Mouse (Mus musculus) lung, embryonic 16.5 days (tissue): ENCODE data around the gene P2ry12. TPM values are rescaled to one million over a fixed set of nuclear protein-coding genes. Genes with fewer than 3 reads are reported as not detected.

Source experiments
- ATAC-seq: fragments of 200-750 bp; cut with Nextera tagmentation; 2 replicates; pipeline ENCODE4 v1.8.0; 2017; ENCODE audit warnings: low read depth, mild to moderate bottlenecking, moderate library complexity
- H3K27ac ChIP-seq: fragments of 300-500 bp; sonication (generic); 2 replicates; pipeline ENCODE4 v1.5.1; 2014; ENCODE audit warnings: mild to moderate bottlenecking, control low read depth, low read length
- H3K27me3 ChIP-seq: fragments of 300-500 bp; sonication (generic); 2 replicates; pipeline ENCODE4 v1.6.1; 2014; ENCODE audit warnings: low read depth, low read length, mixed read lengths; ENCODE audit not compliant: control insufficient read depth, insufficient read depth
- H3K36me3 ChIP-seq: fragments of 300-500 bp; sonication (generic); 2 replicates; pipeline ENCODE4 v1.6.1; 2014; ENCODE audit warnings: low read length; ENCODE audit not compliant: control insufficient read depth, insufficient read depth
- H3K4me1 ChIP-seq: fragments of 300-500 bp; sonication (generic); replicated peaks from 2 replicates; pipeline ENCODE4 v1.6.1; 2014; ENCODE audit warnings: low read length, mixed read lengths; ENCODE audit not compliant: control insufficient read depth, insufficient read depth
- H3K4me2 ChIP-seq: fragments of 300-500 bp; sonication (generic); 2 replicates; pipeline ENCODE4 v1.6.1; 2014; ENCODE audit warnings: low read depth, low read length, control low read depth
- H3K4me3 ChIP-seq: fragments of 300-500 bp; sonication (generic); 2 replicates; pipeline ENCODE4 v1.5.1; 2014; ENCODE audit warnings: mild to moderate bottlenecking, low read length, control low read depth
- H3K9ac ChIP-seq: fragments of 300-500 bp; sonication (generic); 2 replicates; pipeline ENCODE4 v1.6.1; 2014; ENCODE audit warnings: low read length, control low read depth
- H3K9me3 ChIP-seq: fragments of 300-500 bp; sonication (generic); 2 replicates; pipeline ENCODE4 v1.6.1; 2016; ENCODE audit warnings: low read length; ENCODE audit not compliant: control insufficient read depth
- WGBS: fragments of 180-500 bp; shearing (Covaris S2); extraction: QIAGEN DNeasy Blood & Tissue Kit; methylation state at CpG from one replicate; pipeline ENCODE4 v1.1.7; 2014; 5-methylcytosine and 5-hydroxymethylcytosine counted together
- polyA plus RNA-seq: library from polyadenylated mRNA; unstranded; fragments of >200 nt; fragmentation: Nextera tagmentation; extraction: Ambion mirVana; gene quantifications from 2 replicates; pipeline ENCODE4 v1.2.1, GENCODE M21; 2015

Gene P2ry12
- polyA plus RNA-seq, 1 experiment from 2014 or later = 2.1 TPM

- H3K9ac ChIP-seq = no peak overlapping the region
- no peaks in the 10 kb centered on the region for H3K36me3 ChIP-seq
- H3K4me1 ChIP-seq = no peaks in the 10 kb centered on the region
- H3K4me2 ChIP-seq = no peak overlapping the region
- H3K27ac ChIP-seq = no peak overlapping the region
- no peak for ATAC-seq
- no peaks in the 10 kb centered on the region for H3K27me3 ChIP-seq
- H3K4me3 ChIP-seq = no peak overlapping the region
- 71% methylated on average over 3 of the region's 3 CpGs for WGBS
- H3K9me3 ChIP-seq = no peaks in the 10 kb centered on the region
These were observed 15.5 kb upstream of the P2ry12 start for GRCm38 (mm10) chr3:59278254-59278533.

GRCm38 (mm10) chr3:59277502-59278253, 15.0 kb upstream of the P2ry12 start:
- Histone ChIP-seq H3K27me3 (no peaks in the 10 kb centered on the region), H3K4me2 (no peak overlapping the region), H3K27ac (no peak overlapping the region), H3K36me3 (no peaks in the 10 kb centered on the region), H3K4me1 (no peaks in the 10 kb centered on the region), H3K9ac (no peak overlapping the region), H3K4me3 (no peak overlapping the region), H3K9me3 (no peaks in the 10 kb centered on the region)
- WGBS = 18% methylated on average over 3 of the region's 3 CpGs
- peak; percentile 38; the same call in 1 of the 2 replicates for ATAC-seq

GRCm38 (mm10) chr3:59270811-59271210, 8.1 kb upstream of the P2ry12 start:
- Histone ChIP-seq H3K9ac (no peak overlapping the region), H3K36me3 (no peaks in the 10 kb centered on the region), H3K4me1 (no peaks in the 10 kb centered on the region), H3K4me3 (no peak overlapping the region), H3K27me3 (no peaks in the 10 kb centered on the region), H3K27ac (no peak overlapping the region), H3K4me2 (no peak overlapping the region), H3K9me3 (no peaks in the 10 kb centered on the region)
- no peak for ATAC-seq
- WGBS = 90% methylated on average over 6 of the region's 6 CpGs

GRCm38 (mm10) chr3:59263988-59264387, 1.3 kb upstream of the P2ry12 start:
- ATAC-seq = no peak
- no peaks in the 10 kb centered on the region for H3K27me3 ChIP-seq
- no peak overlapping the region for H3K4me2 ChIP-seq
- no peak overlapping the region for H3K27ac ChIP-seq
- H3K4me1 ChIP-seq = peaks cover 3% of the 10 kb centered on the region; the same call in 1 of the 2 replicates
- H3K9ac ChIP-seq = no peak overlapping the region
- H3K4me3 ChIP-seq = no peak overlapping the region
- H3K36me3 ChIP-seq = no peaks in the 10 kb centered on the region
- 79% methylated on average over 3 of the region's 3 CpGs for WGBS
- no peaks in the 10 kb centered on the region for H3K9me3 ChIP-seq

- H3K27ac ChIP-seq = no peak overlapping the region
- WGBS = 84% methylated on average over 2 of the region's 2 CpGs
- H3K4me1 ChIP-seq = peaks cover 3% of the 10 kb centered on the region; the same call in 1 of the 2 replicates
- no peak overlapping the region for H3K4me3 ChIP-seq
- H3K9ac ChIP-seq = no peak overlapping the region
- H3K4me2 ChIP-seq = no peak overlapping the region
- ATAC-seq = no peak
- H3K36me3 ChIP-seq = no peaks in the 10 kb centered on the region
- no peaks in the 10 kb centered on the region for H3K9me3 ChIP-seq
- H3K27me3 ChIP-seq = no peaks in the 10 kb centered on the region
These were observed 746 bp upstream of the P2ry12 start for GRCm38 (mm10) chr3:59263417-59263816.

- H3K9me3 ChIP-seq = no peaks in the 10 kb centered on the region
- no peak overlapping the region for H3K9ac ChIP-seq
- no peak overlapping the region for H3K4me3 ChIP-seq
- H3K4me1 ChIP-seq = peaks cover 3% of the 10 kb centered on the region; the same call in 1 of the 2 replicates
- 64% methylated on average over 9 of the region's 9 CpGs for WGBS
- no peaks in the 10 kb centered on the region for H3K27me3 ChIP-seq
- H3K27ac ChIP-seq = no peak overlapping the region
- no peak overlapping the region for H3K4me2 ChIP-seq
- no peak for ATAC-seq
- no peaks in the 10 kb centered on the region for H3K36me3 ChIP-seq
These were observed 780 bp downstream of the P2ry12 start for GRCm38 (mm10) chr3:59261709-59262472.

- Histone ChIP-seq H3K36me3 (no peaks in the 10 kb centered on the region), H3K4me3 (no peak overlapping the region), H3K4me2 (no peak overlapping the region), H3K27me3 (no peaks in the 10 kb centered on the region), H3K9me3 (no peaks in the 10 kb centered on the region), H3K4me1 (peaks cover 3% of the 10 kb centered on the region; the same call in 1 of the 2 replicates), H3K9ac (no peak overlapping the region), H3K27ac (no peak overlapping the region)
- 49% methylated on average over 5 of the region's 5 CpGs for WGBS
- ATAC-seq = no peak
These were observed 1.9 kb downstream of the P2ry12 start for GRCm38 (mm10) chr3:59260745-59261144.

GRCm38 (mm10) chr3:59257740-59258664, 4.7 kb downstream of the P2ry12 start:
- Histone ChIP-seq H3K27ac (no peak overlapping the region), H3K9me3 (no peaks in the 10 kb centered on the region), H3K9ac (no peak overlapping the region), H3K36me3 (no peaks in the 10 kb centered on the region), H3K4me3 (no peak overlapping the region), H3K27me3 (no peaks in the 10 kb centered on the region), H3K4me2 (no peak overlapping the region), H3K4me1 (peaks cover 3% of the 10 kb centered on the region; the same call in 1 of the 2 replicates)
- ATAC-seq = no peak
- 73% methylated on average over 20 of the region's 20 CpGs for WGBS

GRCm38 (mm10) chr3:59250454-59250853, 12.2 kb downstream of the P2ry12 start:
- no peak overlapping the region for H3K9ac ChIP-seq
- no peaks in the 10 kb centered on the region for H3K36me3 ChIP-seq
- no peak overlapping the region for H3K4me3 ChIP-seq
- H3K27me3 ChIP-seq = no peaks in the 10 kb centered on the region
- no peak overlapping the region for H3K27ac ChIP-seq
- no peaks in the 10 kb centered on the region for H3K4me1 ChIP-seq
- no peak overlapping the region for H3K4me2 ChIP-seq
- no peaks in the 10 kb centered on the region for H3K9me3 ChIP-seq
- no peak for ATAC-seq
- WGBS = 100% methylated on average over 1 of the region's 1 CpGs
